Mouse (Mus musculus): ENCODE results near the gene Chpf.

The Chpf gene

DNA sequence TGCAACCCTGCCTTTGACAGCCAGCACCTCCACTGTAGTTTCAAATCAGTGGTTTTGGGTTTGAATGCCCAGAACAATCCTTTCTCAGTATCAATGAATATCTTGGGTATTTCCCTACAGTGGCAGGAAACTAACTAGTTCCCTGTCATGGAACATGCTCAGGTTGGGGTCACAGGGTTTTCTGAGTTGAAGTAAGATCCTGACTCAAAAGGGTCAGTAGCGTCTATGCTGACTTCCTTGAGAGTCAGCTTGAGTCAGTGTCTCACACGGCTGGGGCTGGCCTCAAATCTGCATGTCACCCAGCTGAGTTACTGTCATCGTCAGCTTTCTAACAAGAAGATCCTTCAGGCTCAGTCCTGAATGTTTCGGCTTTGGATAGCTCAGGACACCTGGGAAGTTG is 19.8 kb upstream of the Chpf start:
- DNase-seq (ENCODE audit: low spot score) = no peak

DNA sequence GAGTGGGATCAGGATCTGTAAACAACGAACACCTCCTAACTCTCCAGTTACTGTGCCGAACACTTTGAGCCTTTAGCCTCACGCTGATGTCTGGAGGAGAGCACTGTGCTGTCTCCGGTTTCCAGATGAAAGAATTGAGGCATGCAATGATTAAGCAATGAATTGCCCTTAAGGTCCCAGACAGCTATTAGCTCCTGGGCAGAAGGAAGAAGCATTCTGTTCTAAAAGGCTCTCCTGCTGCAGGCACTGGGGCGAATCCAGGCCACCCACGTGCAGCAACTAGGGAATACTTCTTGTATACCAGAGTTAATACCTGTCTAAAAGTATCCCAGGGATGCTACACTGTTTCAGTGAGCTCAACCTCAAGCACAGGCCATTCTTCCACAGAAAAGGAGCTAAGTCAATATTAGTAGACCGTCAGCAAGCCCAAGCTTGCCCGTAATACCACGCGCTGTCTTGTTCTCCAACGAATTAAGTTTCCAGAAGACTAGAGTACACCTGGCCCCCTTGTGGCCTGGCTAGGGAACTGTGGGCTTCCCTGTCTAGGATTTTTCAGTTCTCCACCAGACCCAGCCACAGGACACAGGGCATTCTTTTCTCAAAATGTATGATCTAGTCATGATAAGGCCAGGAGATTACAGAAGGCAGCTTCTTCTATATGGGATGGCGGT is 15.9 kb upstream of the Chpf start:
- no peak for DNase-seq (ENCODE audit: low spot score)

DNA sequence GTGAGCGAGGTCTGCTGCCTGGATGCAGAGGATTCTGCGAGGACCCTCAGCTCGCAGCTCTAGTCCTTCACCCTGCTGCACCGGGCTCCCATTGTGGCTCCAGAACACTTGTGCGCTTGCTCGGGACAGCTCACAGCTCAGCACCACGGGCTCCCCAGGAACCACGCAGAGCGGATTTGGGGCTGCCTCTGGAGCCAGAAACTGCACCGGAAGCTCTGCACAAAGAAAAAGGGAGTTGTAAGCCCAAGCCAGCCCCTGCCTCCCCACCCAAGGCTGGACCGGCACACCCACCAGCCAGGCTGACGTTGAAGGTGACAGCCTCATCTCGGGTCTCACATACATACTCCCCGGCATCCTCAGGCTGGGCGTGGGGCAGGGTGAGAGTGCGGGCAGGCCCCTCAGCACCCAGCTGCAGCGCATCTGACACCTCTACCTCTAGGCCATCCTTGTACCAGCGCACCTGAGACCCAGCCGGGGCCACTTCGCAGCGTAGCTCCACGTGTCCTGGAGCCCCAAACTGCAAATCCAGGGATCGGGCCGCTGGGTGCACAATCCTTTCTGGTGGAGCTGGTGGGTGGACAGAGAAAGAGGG is 13.6 kb upstream of the Chpf start:
- DNase-seq (ENCODE audit: low spot score) = no peak

DNA sequence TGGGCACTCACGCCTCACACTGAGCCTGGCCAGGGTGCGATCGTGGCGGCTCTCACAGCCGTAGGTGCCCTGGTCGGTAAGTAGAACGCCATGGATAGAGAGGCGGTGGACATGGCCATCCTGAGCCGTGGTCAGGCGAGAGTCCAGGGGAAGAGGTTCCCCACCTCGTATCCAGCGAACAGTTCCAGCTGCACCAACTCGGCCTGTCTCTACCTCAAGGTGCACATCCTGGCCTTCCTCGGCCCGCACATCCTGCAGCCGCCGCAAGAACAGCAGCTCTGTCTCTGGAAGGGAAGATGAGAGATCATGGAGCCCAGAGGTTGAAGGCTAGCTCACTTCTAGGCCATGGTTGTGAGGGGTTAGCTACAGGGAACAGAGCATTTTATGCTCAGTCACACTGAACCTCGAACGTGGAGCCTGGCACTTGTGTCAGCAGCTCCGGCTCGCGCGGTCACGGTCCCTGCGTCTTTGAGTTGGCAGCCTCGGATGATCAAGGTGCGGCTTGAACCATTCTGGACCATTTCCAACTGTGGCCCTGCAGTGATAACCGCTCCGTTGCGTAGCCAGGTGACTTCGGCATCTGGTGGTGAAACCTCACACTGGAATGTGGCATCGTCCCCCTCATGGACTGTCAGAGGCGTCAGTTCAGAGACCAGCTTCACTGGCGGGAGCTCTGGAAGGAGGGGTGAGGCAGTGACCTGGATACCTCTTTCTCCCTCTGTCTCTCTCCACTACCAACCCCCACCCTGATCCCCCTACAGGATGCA is 11.9 kb upstream of the Chpf start:
- no peak for DNase-seq (ENCODE audit: low spot score)

DNA sequence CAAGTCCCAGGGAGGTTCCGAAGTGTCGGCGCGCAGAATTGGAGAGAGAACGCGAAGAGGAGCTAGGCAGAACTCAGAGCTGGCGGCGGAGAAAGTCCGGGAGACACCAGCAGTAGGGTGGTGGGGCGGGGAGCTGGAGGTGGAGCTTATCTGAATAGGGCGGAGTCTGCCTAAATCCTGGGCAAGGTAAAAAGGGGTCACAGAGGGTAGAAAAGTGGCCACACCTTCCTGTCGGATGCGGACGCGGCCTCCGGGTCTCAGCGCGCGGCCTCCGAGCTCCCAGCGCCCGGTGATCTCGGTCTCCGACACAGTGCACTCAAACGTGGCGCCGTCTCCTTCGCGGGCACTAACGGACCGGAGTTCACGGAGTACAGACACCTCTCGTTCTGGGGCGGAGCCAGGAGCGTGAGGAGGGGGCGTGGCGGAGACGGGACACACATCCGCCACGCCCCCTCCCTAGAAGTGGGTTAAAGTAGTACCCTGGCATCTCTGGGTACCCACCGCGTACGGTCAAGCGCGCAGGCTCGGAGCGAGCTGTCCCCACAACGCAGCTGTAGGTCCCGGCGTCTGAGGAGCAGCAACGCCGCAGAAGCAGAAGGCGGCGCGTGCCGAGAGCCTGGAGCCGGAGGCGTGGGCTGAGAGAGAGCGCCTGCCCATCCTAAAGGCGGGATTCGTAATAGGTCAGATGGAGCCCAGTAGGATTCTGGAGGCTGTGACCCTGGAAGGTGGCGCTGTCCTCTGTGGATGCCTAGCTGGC is 8.5 kb upstream of the Chpf start:
- no peak for DNase-seq (ENCODE audit: low spot score)

DNA sequence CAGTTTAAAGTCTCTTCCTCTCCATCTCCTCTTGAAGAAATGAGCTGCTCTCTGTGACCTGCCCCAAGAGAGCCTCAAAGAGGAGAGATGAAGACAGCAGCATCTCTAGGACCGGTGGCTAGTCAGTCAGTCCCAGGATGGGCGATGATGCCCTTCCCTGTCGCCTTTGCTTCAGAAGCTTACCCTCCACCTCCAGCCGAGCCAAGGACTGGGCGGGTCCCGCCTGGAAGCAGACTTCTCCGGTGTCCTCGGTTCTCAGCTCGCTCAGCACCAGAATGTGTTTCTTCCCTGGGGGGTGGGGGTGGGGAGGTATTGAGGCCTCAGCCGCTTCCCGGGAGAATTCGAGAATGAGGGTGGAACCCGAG is 7.9 kb upstream of the Chpf start:
- DNase-seq (ENCODE audit: low spot score) = no peak

DNA sequence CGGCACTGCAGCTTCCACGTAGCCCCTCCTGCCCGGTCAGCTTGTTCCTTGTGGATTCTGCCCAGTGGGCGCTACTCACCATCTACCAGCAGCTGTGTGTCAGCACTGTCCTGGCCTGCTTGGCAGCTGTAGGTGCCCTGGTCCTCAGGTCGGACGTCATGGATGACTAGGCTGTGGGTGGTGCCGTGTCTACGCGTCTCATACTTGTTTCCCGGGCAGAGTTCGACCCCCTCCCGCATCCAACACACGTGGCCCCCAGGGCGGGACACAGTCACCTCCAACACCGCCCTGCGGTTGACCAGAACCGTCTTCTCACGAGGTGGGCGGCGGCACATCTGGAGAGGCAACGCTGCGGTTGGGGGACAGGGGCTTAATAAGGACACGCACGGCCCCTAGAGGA is 7.5 kb upstream of the Chpf start:
- no peak for DNase-seq (ENCODE audit: low spot score)

DNA sequence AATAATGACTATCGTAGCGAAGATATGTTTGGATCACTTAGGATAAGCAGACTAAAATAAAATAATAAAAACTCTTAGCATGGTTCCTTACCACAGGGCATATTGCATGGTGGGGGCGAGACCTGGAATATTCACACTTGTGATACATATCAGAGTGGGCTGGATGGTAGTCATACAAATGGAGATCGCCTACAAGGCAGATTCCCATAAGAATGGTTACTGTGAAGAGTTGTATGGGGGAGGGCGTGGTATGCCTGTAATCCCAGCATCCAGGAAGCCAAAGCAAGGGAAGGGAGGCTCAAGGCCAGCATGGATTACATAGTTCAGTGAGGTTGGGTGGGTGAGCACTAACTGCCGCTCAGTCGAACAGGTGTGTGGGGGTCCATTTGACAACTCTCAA is 1.6 kb upstream of the Chpf start:
- no peak for DNase-seq (ENCODE audit: low spot score)

DNA sequence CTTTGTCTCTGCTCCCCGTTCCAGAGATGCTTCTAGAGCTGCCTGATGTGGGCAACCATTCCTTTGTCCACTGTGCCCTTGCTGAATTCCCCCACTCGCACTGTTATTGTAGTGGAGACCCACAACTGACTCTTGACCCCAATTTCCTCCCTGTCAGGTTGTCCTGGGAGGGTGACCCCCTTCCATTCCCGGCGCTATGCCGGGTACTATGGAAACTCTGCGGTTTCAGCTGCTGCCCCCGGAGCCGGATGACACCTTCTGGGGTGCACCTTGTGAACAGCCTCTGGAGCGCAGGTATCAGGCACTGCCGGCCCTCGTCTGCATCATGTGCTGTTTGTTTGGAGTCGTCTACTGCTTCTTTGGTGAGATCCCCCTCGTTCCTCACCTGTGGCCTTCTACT is 929 bp upstream of the Chpf start:
- DNase-seq (ENCODE audit: low spot score) = no peak

DNA sequence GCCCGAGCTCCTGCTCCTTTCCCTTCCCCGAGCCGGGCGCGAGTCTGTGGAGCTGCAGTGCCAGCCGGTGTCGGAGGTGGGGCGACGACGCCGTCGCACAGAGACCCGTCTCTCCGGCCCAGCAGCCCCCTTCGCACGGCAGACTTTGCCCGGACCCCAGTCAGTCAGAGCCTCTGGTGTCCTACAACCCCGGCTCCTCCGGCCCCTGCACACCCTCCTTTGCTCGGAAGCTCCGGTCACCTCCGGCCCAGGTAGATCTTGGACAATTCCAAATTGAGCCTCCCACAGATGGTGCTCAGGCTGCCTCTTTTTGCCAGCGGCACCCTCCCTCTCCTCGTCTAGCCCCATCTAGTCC is 505 bp upstream of the Chpf start:
- no peak for DNase-seq (ENCODE audit: low spot score)

DNA sequence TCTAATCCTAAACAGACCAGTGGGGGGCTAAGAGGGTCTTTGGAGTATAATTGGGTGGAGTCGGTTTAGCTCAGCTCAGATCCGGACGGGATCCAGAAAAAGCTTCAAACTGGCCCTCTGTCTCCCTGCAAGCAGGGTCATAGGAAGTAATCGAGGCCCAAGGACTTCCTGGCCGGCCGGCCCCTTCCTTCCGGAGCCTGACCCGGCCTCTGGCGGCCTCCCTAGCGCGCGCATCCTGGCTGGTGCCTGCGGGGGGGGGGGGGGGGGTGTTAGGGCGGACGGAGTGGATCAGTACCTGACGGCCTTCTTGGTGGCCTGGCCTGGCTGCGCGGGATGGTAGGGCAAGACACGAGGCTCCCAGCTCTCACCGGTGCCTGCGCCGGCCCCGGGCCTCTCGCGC is 610 bp downstream of the Chpf start:
- DNase-seq (ENCODE audit: low spot score) = no peak

DNA sequence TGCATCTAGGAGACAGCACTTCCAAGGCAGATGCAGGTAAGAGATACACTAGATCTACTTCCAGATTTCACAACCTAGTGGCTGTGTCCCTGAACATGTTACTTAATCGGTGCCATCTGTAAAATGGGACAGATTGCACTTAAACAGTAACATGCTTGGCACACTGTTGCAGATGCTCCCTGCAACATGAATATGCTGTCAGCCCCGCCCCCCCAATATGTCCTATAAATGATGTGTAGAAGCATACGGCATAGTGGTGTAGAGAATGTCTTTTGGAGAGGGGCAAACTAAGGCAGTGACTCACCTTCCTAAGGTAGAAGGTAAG is 1.2 kb downstream of the Chpf start:
- no peak for DNase-seq (ENCODE audit: low spot score)

DNA sequence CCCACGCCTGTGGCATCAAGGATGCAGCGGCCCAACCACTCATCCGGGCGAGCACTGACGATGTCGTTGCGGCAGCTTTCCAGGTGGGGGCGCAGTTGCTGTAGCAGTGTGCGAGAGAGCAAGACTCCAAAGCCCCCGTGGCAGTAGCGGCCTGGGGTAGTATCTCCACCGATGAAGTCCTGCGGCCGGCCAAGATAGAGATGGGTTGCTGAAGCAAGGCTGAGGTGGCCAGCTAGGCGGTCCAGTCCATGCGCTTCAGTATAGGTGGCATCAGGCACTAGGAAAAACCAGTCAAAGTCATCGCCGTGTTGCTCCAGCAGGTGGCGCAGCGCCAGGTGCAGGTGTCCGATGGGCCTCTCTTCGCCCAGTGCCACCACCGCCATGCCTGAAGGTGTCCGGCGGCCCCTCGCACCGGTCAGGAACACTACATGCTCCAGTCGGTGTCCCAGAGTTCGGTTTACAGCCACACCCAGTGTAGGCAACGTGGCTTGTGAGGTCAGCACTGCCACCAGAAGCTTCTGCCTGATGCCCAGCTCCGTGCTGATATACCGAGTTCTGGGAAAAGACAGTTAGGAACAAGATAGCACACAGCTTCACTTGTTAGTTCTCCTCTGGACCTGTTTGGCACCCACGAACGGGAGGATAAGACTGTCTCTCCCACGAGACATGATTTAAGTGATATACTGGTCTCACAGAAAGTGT is 1.7 kb downstream of the Chpf start:
- no peak for DNase-seq (ENCODE audit: low spot score)

DNA sequence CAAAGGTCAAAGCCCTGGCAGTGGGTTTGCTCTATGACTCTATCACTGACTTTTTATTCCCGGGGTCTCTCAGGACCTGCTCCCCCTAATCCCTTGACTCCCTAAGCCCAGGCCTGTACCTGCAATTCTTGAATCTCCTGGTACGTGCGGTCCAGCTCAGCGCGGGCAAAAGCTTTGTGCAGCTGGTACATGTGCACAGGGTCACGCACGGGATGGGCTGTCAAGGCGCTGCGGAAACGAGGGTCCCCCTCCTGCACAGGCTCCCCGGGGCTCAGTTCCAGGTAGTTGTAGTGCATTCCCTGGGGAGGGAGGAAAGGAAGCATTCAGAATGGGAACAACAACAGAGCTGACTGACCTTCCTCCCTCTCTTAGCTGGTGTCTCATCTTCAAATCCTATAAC is 2.7 kb downstream of the Chpf start:
- no peak for DNase-seq (ENCODE audit: low spot score)

DNA sequence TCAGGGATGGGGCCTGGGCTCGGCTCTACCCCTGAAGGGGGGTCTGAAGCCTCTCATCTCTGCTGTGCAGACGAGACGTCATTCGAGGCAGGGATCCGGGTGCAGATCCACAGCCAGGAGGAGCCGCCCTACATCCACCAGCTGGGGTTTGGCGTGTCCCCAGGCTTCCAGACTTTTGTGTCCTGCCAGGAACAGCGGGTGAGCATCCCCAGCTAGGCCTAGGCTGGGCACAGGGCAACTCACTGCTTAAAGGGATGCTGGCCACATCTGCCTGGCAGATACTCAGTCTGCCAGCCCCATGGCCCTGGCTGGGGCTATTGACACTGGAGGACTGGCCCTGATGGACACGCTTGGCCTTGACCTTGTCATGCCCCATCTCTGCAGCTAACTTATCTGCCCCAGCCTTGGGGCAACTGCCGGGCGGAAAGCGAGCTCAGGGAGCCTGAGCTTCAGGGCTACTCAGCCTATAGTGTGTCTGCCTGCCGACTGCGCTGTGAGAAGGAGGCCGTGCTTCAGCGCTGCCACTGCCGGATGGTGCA is 9.8 kb downstream of the Chpf start:
- DNase-seq (ENCODE audit: low spot score) = no peak

DNA sequence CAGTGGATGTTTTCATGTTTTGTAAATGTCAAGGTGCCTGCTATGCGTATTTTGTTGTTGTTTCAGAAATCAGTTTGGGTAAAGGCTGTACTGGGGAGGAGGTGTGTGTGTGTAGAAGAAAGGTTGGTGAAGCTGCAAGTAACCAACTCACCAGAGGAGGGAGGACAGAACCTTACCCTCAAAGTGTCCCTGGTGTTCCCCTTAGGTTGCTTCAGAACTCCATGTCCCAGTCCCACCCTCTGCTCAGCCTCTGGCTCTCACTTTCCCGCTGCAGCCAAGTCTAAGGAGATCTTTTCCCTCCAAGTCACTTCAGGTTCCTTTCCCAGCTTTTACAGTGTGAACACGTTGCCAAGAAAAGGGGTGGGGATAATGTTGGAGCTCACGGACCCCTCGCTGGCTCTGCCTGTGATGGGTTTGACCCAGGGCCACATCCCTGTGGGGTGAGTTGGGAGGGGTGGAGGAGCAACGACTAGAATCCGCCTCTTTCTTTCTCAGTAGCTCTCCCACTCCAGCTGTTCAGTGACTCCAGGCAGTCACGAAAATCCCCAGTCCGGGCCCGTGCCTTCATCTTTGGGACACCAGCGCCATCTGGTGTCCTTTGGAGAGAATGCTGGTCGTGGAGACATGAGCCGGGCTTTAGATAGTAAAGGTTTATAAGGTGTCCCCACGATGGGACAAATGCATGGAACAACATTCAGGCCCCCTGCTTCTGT is 11.7 kb downstream of the Chpf start:
- no peak for DNase-seq (ENCODE audit: low spot score)

DNA sequence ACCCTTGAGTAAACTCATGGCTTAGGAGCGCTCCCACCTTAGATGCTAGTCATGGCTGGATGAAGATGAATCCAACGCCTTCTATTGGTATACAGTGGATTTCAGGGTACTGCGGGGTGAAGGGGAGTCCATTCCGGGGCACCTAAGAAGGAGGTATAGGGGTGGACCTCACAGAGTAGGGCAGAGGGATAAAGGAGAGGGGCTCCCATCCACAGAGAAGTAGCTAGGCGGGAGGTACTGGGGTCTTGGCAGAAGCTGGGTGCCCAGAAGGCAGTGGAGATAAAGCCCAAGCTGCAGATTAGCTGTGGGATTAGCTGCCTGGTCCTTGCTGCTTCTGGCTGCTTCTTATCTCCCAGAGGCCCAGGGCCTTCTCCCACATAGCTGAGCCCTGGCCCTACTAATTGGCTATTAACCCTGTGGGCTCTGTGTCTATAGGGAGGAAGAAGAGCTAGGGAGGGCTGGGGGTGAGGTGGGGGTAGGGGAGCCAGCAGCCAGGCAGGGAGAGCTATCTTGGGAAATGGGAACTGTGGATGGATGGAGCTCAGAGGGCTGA is 15.4 kb downstream of the Chpf start:
- no peak for DNase-seq (ENCODE audit: low spot score)

DNA sequence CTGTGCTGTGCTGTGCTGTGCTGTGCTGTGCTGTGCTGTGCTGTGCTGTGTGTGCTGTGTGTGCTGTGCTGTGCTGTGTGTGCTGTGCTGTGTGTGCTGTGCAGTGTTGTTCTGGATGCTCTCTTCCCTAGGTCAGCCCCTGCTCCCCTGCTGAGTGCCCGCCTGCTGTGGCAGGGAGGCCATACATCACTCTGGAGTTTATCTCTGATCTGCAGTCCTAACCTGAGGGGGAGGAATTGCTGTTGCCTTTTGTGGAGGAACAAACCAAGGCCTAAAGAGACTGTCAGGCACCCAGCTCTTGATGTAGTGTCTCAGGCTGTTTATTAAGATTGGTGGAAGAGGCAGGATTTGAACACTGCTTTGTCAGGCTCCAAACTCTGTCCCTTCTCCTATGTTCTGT is 16.5 kb downstream of the Chpf start:
- DNase-seq (ENCODE audit: low spot score) = no peak

DNA sequence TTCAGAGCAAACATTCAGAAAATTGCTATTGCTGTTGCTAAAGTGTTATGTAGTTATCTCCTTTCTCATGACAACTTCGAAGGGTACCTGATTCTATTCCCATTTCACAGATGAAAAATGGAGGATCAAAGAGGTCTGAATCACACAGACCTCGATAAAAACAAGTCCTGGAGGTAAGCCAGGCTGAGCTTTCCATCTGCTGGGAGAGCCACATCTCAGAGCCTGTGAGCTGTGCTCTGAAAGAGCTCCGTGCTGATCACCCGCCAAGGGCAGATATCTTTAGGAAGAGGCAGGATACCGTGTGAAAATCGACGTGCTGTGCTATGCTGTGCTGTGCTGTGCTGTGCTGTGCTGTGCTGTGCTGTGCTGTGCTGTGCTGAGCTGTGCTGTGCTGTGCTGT is 18.8 kb downstream of the Chpf start:
- DNase-seq (ENCODE audit: low spot score) = no peak

DNA sequence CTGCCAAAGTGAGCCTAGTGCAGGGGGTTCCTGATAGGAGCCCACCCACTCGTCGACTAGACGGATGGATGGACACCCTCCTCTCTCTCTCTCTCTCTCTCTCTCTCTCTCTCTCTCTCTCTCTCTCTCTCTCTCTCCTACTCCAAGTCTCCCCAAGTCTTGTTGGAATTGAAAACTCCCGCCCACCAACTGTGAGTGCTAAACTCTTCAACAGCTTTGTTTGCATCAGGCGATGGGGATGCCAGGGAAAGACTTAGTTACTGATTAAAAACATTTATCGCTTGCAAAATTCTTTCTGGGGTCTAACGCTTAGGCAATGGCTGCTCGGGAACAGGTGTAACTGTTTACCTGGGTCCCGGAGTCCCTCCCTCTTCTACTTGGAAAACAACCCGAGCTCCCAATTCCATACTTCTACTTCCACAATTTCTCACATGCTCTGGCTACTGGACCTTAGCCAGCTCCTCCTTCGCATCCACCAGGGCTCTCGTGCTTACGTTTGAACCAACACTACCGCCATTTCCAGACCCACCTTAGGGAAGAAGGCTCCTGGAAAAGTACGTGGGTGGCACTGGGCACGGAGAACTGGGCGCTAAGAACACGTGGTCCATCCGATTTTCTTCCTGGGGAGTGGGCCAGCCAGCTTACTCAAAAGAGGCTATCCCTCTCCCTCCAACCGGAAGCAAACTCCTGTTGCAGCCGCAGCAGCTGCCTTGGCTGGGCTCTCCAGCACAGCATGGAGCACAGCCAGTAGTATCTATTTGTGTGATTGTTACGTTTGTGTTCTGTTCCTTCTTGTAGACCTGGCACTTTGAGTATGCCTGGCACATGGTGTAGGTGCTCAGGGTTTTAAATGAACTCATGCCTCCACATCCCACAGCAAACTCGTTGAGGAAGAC is 20.1 kb downstream of the Chpf start:
- no peak for DNase-seq (ENCODE audit: low spot score)
